Comparison of ENCODE assay signal across 7 mouse cellular contexts in genomic region chr17:27707954-27708661, GRCm38 (mm10). TPM values are rescaled to one million over a fixed set of nuclear protein-coding genes. Genes with fewer than 3 reads are reported as not detected.
A peak's percentile ranks its signal among the peaks of the same experiment; 100 is the strongest.
DNase-seq lines count a peak whose midpoint lies in the region; ATAC-seq lines count a peak whose summit lies in the region.

No protein-coding gene starts in this region.

- peak; percentile 93 for DNase-seq in Muller cell, postnatal 12 days (ENCODE audit: inconsistent ontology term)
- peak; percentile 90 for DNase-seq in adrenal gland, postnatal 25 days
- peak; percentile 91 for DNase-seq in liver
- peak; percentile 64 for DNase-seq in naive thymus-derived CD4-positive, alpha-beta T cell, adult 2 months (ENCODE audit: low read depth)
- DNase-seq in thymus, postnatal 14 days: peak; percentile 76

- H3K27ac ChIP-seq in forebrain, embryonic 16.5 days (ENCODE audit: low read length): no peak overlapping the region
- no peak overlapping the region for H3K27ac ChIP-seq in hindbrain, embryonic 13.5 days

- H3K4me2 ChIP-seq in forebrain, embryonic 16.5 days (ENCODE audit: low read length): peak overlapping the region; percentile 47
- peak overlapping the region; percentile 47 for H3K4me2 ChIP-seq in hindbrain, embryonic 13.5 days

- H3K36me3 ChIP-seq in forebrain, embryonic 16.5 days (ENCODE audit: control insufficient read depth, insufficient read depth): no peaks in the 10 kb centered on the region
- H3K36me3 ChIP-seq in hindbrain, embryonic 13.5 days: peaks cover 5% of the 10 kb centered on the region

- H3K4me3 ChIP-seq in forebrain, embryonic 16.5 days (replicated peaks; ENCODE audit: low read length): peak overlapping the region; percentile 25
- peak overlapping the region; percentile 27 for H3K4me3 ChIP-seq in hindbrain, embryonic 13.5 days

- ATAC-seq in forebrain, embryonic 16.5 days: peak; percentile 83
- peak; percentile 79 for ATAC-seq in hindbrain, embryonic 13.5 days (ENCODE audit: low FRiP score)

- H3K4me1 ChIP-seq in forebrain, embryonic 16.5 days (replicated peaks; ENCODE audit: control insufficient read depth, insufficient read depth, low read length): peaks cover 7% of the 10 kb centered on the region
- peaks cover 10% of the 10 kb centered on the region for H3K4me1 ChIP-seq in hindbrain, embryonic 13.5 days (replicated peaks)

- 6% methylated on average over 22 of the region's 25 CpGs for WGBS in forebrain, embryonic 16.5 days
- 6% methylated on average over 25 of the region's 25 CpGs for WGBS in hindbrain, embryonic 13.5 days

- H3K9ac ChIP-seq in forebrain, embryonic 16.5 days (replicated peaks; ENCODE audit: low read depth, low read length): 0 out of 2 replicates have a peak overlapping the region, but pooled peaks have one; percentile 12
- H3K9ac ChIP-seq in hindbrain, embryonic 13.5 days: no peak overlapping the region; the same call in 1 of the 2 replicates

- H3K9me3 ChIP-seq in forebrain, embryonic 16.5 days (ENCODE audit: control insufficient read depth, low read length): no peaks in the 10 kb centered on the region
- no peaks in the 10 kb centered on the region for H3K9me3 ChIP-seq in hindbrain, embryonic 13.5 days

- no peaks in the 10 kb centered on the region for H3K27me3 ChIP-seq in forebrain, embryonic 16.5 days (replicated peaks; ENCODE audit: control insufficient read depth, insufficient read depth, low read length)
- peaks cover 41% of the 10 kb centered on the region for H3K27me3 ChIP-seq in hindbrain, embryonic 13.5 days

RNA-seq across cellular contexts. Expression of gene Spdef, which starts 20.6 kb away (rescaled TPM):
- not detected in 2 replicates for total RNA-seq in adrenal gland, postnatal 25 days (2021)
- polyA plus RNA-seq in forebrain, embryonic 16.5 days (2015; fragmentation: Nextera tagmentation; extraction: Ambion mirVana): 0.27 and 0.70 TPM in 2 replicates
- 0.60 TPM in 2 replicates for polyA plus RNA-seq in hindbrain, embryonic 13.5 days (2015; fragmentation: Nextera tagmentation; extraction: Ambion mirVana)

RNA-seq across cellular contexts. Expression of gene Pacsin1, which starts 52.8 kb away (rescaled TPM):
- 3.9 TPM in 2 replicates for total RNA-seq in adrenal gland, postnatal 25 days (2021)
- polyA plus RNA-seq in forebrain, embryonic 16.5 days (2015; fragmentation: Nextera tagmentation; extraction: Ambion mirVana): 32.9 and 44.2 TPM in 2 replicates
- polyA plus RNA-seq in hindbrain, embryonic 13.5 days (2015; fragmentation: Nextera tagmentation; extraction: Ambion mirVana): 27.9 and 31.0 TPM in 2 replicates
